Mouse (Mus musculus) stomach, embryonic 14.5 days (tissue): Measurements from ENCODE around the gene Ros1. TPM values are rescaled to one million over a fixed set of nuclear protein-coding genes. Genes with fewer than 3 reads are reported as not detected.

ENCODE experiments used
- ATAC-seq: fragments of 200-750 bp; cut with Nextera tagmentation; 2 replicates; pipeline ENCODE4 v1.8.0; 2017; ENCODE audit warnings: low read depth, moderate TSS enrichment; ENCODE audit not compliant: insufficient number of reproducible peaks, insufficient read depth, low FRiP score
- H3K27ac ChIP-seq: fragments of 300-500 bp; sonication (generic); 2 replicates; pipeline ENCODE4 v1.5.1; 2014; ENCODE audit warnings: mild to moderate bottlenecking, low read length, moderate library complexity, mixed read lengths
- H3K27me3 ChIP-seq: fragments of 300-500 bp; sonication (generic); 2 replicates; pipeline ENCODE4 v1.6.1; 2014; ENCODE audit warnings: low read length, control low read depth, mixed read lengths; ENCODE audit not compliant: control insufficient read depth, insufficient read depth
- H3K36me3 ChIP-seq: fragments of 300-500 bp; sonication (generic); 2 replicates; pipeline ENCODE4 v1.6.1; 2014; ENCODE audit warnings: mild to moderate bottlenecking, control low read depth, low read length, moderate library complexity, mixed read lengths; ENCODE audit not compliant: control insufficient read depth, insufficient read depth
- H3K4me1 ChIP-seq: fragments of 300-500 bp; sonication (generic); 2 replicates; pipeline ENCODE4 v1.6.1; 2014; ENCODE audit warnings: low read length, control low read depth, mixed read lengths; ENCODE audit not compliant: control insufficient read depth, insufficient read depth
- H3K4me2 ChIP-seq: fragments of 300-500 bp; sonication (generic); replicated peaks from 2 replicates; pipeline ENCODE4 v1.6.1; 2014; ENCODE audit warnings: low read depth, low read length, control low read depth
- H3K4me3 ChIP-seq: fragments of 300-500 bp; sonication (generic); 2 replicates; pipeline ENCODE4 v1.5.1; 2014; ENCODE audit warnings: low read depth, low read length, control low read depth
- H3K9ac ChIP-seq: fragments of 300-500 bp; sonication (generic); replicated peaks from 2 replicates; pipeline ENCODE4 v1.6.1; 2014; ENCODE audit warnings: low read depth, mild to moderate bottlenecking, control low read depth, low read length, moderate library complexity, mixed read lengths
- H3K9me3 ChIP-seq: fragments of 300-500 bp; sonication (generic); 2 replicates; pipeline ENCODE4 v1.6.1; 2016; ENCODE audit warnings: low read depth, low read length, control low read depth; ENCODE audit not compliant: control insufficient read depth
- WGBS: fragments of 180-500 bp; shearing (Covaris S2); extraction: QIAGEN DNeasy Blood & Tissue Kit; methylation state at CpG from one replicate; pipeline ENCODE4 v1.1.7; 2014; 5-methylcytosine and 5-hydroxymethylcytosine counted together
- polyA plus RNA-seq: library from polyadenylated mRNA; unstranded; fragments of >200 nt; fragmentation: Nextera tagmentation; extraction: Ambion mirVana; gene quantifications from 2 replicates; pipeline ENCODE4 v1.2.1, GENCODE M21; 2014

Ros1 gene
- polyA plus RNA-seq, 1 experiment from 2014 or later: 0.25 TPM

DNA sequence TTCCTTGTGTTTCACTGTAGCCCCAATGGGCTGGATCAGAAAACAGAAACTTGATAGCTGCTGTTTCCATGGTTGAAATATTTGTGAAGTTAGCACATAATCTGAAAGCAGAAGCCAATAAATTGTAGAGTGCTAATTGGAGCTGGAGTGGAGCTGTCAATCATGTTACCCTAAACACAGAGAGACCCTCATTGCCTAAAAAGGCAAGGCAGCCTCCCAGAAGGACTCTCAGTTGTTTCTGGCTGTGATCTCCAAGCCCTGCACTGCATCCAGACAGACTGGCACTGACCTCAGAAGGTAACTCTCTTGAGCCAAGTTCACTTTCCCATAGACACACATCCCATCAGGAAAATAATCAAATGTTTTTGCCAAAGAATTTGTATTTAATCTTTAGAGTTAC lies 161.3 kb downstream of the Ros1 start:
- Histone ChIP-seq H3K27me3 (0 out of 2 replicates have a peak, but pooled peaks cover 9% of the 10 kb centered on the region), H3K4me2 (no peak overlapping the region), H3K36me3 (no peaks in the 10 kb centered on the region), H3K9me3 (no peaks in the 10 kb centered on the region), H3K4me3 (no peak overlapping the region), H3K9ac (no peak overlapping the region), H3K27ac (no peak overlapping the region), H3K4me1 (no peaks in the 10 kb centered on the region)
- no peak for ATAC-seq

DNA sequence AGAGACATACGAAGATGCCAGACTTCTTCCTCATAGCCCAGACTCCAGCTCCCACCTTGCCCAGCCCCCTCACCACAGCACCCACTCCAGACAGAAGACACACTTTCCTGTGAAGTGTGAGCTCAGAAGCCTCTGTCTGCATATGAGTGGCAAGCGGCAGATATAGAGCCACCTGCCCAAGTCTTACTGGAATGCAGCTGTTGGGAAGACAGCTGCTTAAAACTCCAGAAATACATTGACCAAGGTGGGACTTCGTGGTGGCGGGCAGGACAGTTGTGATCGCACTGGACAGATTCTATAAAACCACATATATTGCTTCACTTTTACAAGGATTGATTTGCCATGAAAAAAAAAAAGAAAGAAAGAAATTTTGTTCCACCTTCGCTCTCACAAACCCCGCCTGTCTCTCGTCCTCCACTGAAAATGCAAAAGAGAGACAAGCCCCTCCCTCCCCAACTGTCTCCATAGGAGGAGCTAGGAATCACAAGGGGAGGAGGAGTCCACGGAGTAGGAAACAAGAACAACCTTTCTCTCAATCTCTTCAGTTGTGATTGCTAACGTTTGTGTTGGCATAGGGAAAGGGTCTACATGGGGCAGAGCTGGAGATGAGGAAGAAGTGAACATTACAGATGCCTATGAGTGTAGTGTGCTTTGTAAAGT lies 165.5 kb downstream of the Ros1 start:
- peaks cover 43% of the 10 kb centered on the region for H3K27me3 ChIP-seq
- no peak overlapping the region for H3K27ac ChIP-seq
- H3K9ac ChIP-seq: no peak overlapping the region
- no peak overlapping the region for H3K4me3 ChIP-seq
- no peak overlapping the region for H3K4me2 ChIP-seq
- H3K36me3 ChIP-seq: no peaks in the 10 kb centered on the region
- no peaks in the 10 kb centered on the region for H3K9me3 ChIP-seq
- 2% methylated on average over 10 of the region's 10 CpGs for WGBS
- no peak for ATAC-seq
- H3K4me1 ChIP-seq: peaks cover 3% of the 10 kb centered on the region; the same call in 1 of the 2 replicates

GRCm38 (mm10) chr10:52028561-52029370 lies 166.3 kb downstream of the Ros1 start:
- Histone ChIP-seq H3K4me3 (no peak overlapping the region), H3K9ac (no peak overlapping the region), H3K27ac (no peak overlapping the region), H3K4me2 (no peak overlapping the region), H3K36me3 (no peaks in the 10 kb centered on the region), H3K4me1 (peaks cover 3% of the 10 kb centered on the region; the same call in 1 of the 2 replicates), H3K9me3 (no peaks in the 10 kb centered on the region), H3K27me3 (peaks cover 51% of the 10 kb centered on the region)
- no peak for ATAC-seq
- 3% methylated on average over 11 of the region's 11 CpGs for WGBS

DNA sequence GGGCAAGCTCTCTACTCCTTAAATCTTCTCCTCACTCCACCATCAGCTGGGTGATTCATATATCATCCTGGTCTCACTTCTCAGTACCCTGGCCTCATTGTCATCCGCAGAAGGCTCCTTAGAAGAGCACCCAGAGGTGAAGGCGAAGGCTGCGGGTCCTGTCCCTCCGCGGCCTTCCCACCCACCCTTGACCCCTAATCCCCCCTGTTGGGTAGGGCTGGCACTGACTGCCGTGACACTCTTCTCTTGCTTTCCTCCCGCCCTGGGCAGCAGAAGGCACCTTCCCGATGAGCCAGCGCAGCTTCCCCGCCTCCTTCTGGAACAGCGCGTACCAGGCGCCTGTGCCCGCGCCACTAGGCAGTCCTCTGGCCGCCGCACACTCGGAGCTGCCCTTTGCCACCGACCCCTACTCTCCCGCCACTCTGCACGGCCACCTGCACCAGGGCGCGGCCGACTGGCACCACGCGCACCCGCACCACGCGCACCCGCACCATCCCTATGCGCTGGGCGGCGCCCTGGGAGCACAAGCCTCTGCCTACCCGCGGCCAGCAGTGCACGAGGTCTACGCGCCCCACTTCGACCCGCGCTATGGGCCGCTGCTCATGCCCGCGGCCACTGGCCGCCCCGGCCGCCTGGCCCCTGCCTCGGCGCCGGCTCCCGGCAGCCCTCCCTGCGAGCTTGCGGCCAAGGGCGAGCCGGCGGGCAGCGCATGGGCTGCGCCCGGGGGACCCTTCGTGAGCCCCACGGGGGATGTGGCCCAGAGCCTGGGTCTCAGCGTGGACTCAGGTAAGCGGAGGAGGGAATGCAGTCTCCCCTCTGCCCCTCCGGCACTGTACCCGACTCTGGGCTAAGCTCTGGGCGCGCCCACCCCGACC lies 167.6 kb downstream of the Ros1 start:
- under 1% methylated on average over 63 of the region's 68 CpGs for WGBS
- H3K9ac ChIP-seq: no peak overlapping the region

DNA sequence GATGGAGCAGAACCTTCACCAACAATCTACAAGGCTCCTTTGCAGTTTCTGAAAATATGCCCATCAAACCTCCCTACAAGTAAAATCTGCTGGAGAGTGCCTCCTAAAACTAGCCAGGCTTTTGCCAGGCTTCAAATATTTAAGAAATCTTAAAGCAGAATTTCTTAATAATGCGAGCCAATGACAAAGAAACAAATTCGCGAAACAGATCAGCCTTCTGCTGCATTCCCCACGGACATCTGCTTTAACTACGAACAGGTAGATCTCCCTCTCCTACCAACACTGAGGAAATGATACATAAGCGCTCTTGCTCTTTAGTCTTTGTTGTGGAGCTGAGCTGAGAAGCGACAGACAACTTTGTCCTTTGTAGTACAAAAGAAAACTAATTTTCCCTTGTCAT lies 169.2 kb downstream of the Ros1 start:
- H3K27me3 ChIP-seq: peaks cover 61% of the 10 kb centered on the region
- no peak overlapping the region for H3K4me2 ChIP-seq
- no peaks in the 10 kb centered on the region for H3K36me3 ChIP-seq
- H3K9ac ChIP-seq: no peak overlapping the region
- WGBS: 16% methylated on average over 7 of the region's 7 CpGs
- ATAC-seq: no peak
- no peak overlapping the region for H3K4me3 ChIP-seq
- no peak overlapping the region for H3K27ac ChIP-seq
- H3K9me3 ChIP-seq: no peaks in the 10 kb centered on the region
- peaks cover 7% of the 10 kb centered on the region; the same call in 1 of the 2 replicates for H3K4me1 ChIP-seq

More for the DNA sequence above, 167.6 kb downstream of the Ros1 start:
- ATAC-seq: peak; percentile 48; the same call in 1 of the 2 replicates
- peaks cover 62% of the 10 kb centered on the region for H3K27me3 ChIP-seq
- H3K36me3 ChIP-seq: no peaks in the 10 kb centered on the region
- H3K4me2 ChIP-seq: peak overlapping the region; percentile 66
- peaks cover 3% of the 10 kb centered on the region; the same call in 1 of the 2 replicates for H3K4me1 ChIP-seq
- H3K4me3 ChIP-seq: peak overlapping the region; percentile 30
- H3K27ac ChIP-seq: no peak overlapping the region
- no peaks in the 10 kb centered on the region for H3K9me3 ChIP-seq

DNA sequence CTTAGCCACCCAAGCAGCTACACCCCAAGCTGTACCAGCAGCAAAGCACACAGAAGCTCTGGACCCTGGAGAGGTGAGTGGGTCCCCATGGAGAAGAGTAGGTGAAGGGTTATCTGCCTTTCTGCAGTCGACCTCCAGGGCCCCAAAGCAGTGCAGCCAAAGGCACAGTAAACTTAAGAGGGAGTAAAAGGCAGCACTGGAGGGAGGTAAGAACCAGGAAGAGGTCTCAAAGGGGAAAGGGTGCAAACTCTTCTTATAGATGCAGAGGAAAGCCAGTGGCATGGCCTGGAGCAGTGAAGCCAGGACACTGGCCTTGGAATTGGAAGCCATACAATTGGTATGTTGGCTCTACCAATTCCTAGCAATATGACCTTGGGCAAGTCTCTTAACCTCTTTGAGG lies 169.8 kb downstream of the Ros1 start:
- Histone ChIP-seq H3K27ac (no peak overlapping the region), H3K9me3 (no peaks in the 10 kb centered on the region), H3K4me2 (no peak overlapping the region), H3K27me3 (peaks cover 66% of the 10 kb centered on the region), H3K4me1 (peaks cover 7% of the 10 kb centered on the region; the same call in 1 of the 2 replicates), H3K4me3 (no peak overlapping the region), H3K36me3 (no peaks in the 10 kb centered on the region), H3K9ac (no peak overlapping the region)
- no peak for ATAC-seq
- 0% methylated on average over 1 of the region's 1 CpGs for WGBS

DNA sequence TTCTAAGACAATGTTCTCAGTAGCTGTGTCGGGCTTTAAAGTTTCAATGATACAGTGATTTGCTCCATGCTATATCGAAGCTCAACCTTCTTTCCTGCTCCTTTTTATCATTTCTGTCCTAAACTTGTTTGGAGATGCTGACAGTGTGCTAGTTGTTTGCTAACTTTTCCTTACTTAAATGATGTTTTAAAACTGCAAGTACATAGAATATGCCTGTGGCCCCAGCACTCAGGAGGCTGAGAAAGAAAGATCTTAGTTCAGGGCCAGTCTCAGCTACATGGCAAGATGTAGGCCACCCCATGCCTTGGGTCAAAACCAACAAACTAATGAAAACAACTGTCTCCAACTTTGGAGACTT lies 171.0 kb downstream of the Ros1 start:
- H3K27ac ChIP-seq: no peak overlapping the region
- no peak for ATAC-seq
- H3K36me3 ChIP-seq: no peaks in the 10 kb centered on the region
- no peak overlapping the region for H3K4me2 ChIP-seq
- H3K27me3 ChIP-seq: peaks cover 66% of the 10 kb centered on the region
- no peaks in the 10 kb centered on the region for H3K9me3 ChIP-seq
- H3K4me1 ChIP-seq: peaks cover 7% of the 10 kb centered on the region; the same call in 1 of the 2 replicates
- H3K4me3 ChIP-seq: no peak overlapping the region
- 21% methylated on average over 2 of the region's 2 CpGs for WGBS
- no peak overlapping the region for H3K9ac ChIP-seq
